Mouse (Mus musculus) embryonic facial prominence, embryonic 13.5 days (tissue): ENCODE results near the gene C130060K24Rik. TPM values are rescaled to one million over a fixed set of nuclear protein-coding genes. Genes with fewer than 3 reads are reported as not detected.

ENCODE experiments used
- ATAC-seq: fragments of 200-750 bp; cut with Nextera tagmentation; 2 replicates; pipeline ENCODE4 v1.8.0; 2017; ENCODE audit warnings: low read depth; ENCODE audit not compliant: insufficient number of reproducible peaks, insufficient read depth, low FRiP score, low TSS enrichment
- H3K27ac ChIP-seq: fragments of 300-500 bp; sonication (generic); 2 replicates; pipeline ENCODE4 v1.5.1; 2015; ENCODE audit warnings: moderate library complexity, mild to moderate bottlenecking, inconsistent platforms
- H3K27me3 ChIP-seq: fragments of 300-500 bp; sonication (generic); 2 replicates; pipeline ENCODE4 v1.6.1; 2015; ENCODE audit warnings: mild to moderate bottlenecking, inconsistent platforms
- H3K36me3 ChIP-seq: fragments of 300-500 bp; sonication (generic); 2 replicates; pipeline ENCODE4 v1.6.1; 2015; ENCODE audit warnings: mild to moderate bottlenecking, inconsistent platforms
- H3K4me1 ChIP-seq: fragments of 300-500 bp; sonication (generic); 2 replicates; pipeline ENCODE4 v1.6.1; 2015; ENCODE audit warnings: inconsistent platforms
- H3K4me2 ChIP-seq: fragments of 300-500 bp; sonication (generic); 2 replicates; pipeline ENCODE4 v1.6.1; 2015; ENCODE audit warnings: moderate library complexity, mild to moderate bottlenecking, inconsistent platforms
- H3K4me3 ChIP-seq: fragments of 300-500 bp; sonication (generic); 2 replicates; pipeline ENCODE4 v1.5.1; 2015; ENCODE audit warnings: mild to moderate bottlenecking, inconsistent platforms
- H3K9ac ChIP-seq: fragments of 300-500 bp; sonication (generic); 2 replicates; pipeline ENCODE4 v1.6.1; 2015; ENCODE audit warnings: mild to moderate bottlenecking, inconsistent platforms
- H3K9me3 ChIP-seq: fragments of 300-500 bp; sonication (generic); 2 replicates; pipeline ENCODE4 v1.6.1; 2016; ENCODE audit warnings: inconsistent platforms
- WGBS: fragments of 180-500 bp; shearing (Covaris S2); methylation state at CpG from one replicate; pipeline ENCODE4 v1.1.7; 2015; ENCODE audit warnings: mixed read lengths; 5-methylcytosine and 5-hydroxymethylcytosine counted together
- polyA plus RNA-seq: library from polyadenylated mRNA; unstranded; fragments of >200 nt; fragmentation: Nextera tagmentation; extraction: Ambion mirVana; gene quantifications from 2 replicates; pipeline ENCODE4 v1.2.1, GENCODE M21; 2015

Gene C130060K24Rik
- 0.13 TPM in 1 of 2 replicates, not detected in the other for polyA plus RNA-seq

DNA sequence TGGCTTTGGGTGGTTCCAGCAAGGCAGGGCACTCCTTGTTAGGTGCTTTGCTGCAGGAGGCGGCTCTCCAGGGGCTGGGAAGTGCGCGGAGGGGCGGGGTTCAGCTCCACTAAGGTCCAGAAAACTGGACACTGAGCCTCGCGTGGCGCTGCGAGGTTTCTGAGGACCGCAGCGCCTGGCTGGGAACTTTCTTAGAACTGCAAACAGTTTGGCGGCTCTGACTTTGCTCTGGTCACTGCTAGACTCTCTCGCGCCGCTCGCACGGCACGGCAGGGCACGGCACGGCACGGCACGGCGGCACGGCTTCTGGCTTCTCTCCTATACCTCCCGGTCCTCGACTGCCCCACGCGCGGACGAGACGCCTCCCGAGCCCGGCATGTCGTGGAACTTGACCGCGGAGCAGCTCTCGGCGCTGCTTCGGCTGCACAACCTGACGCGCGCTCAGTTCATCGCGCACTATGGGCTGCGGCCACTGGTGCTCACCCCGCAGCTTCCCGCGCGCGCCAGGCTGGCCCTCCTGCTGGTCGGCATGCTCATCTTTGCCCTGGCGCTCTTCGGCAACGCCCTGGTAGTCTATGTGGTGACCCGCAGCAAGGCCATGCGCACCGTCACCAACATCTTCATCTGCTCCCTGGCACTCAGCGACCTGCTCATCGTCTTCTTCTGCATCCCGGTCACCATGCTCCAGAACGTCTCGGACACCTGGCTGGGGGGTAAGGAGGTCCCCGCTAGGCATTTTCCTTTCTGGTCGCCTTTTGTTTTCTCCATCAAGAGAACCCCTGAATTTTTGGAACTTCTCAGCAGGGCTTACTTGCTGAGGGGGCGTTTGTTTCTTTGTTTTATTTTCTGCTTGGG lies at the start of gene C130060K24Rik:
Gene C130060K24Rik, plus strand, starts transcription at position 188 of the 855 bp plus-strand sequence.
- peak; percentile 48; the same call in 1 of the 2 replicates for ATAC-seq
- Histone ChIP-seq H3K27me3 (peaks cover 35% of the 10 kb centered on the region), H3K4me3 (peak within 1 kb of the TSS; percentile 56), H3K9ac (peak within 1 kb of the TSS; percentile 71), H3K4me2 (peak within 1 kb of the TSS; percentile 95), H3K36me3 (no peaks in the 10 kb centered on the region), H3K27ac (no peak within 1 kb of the TSS), H3K4me1 (peaks cover 4% of the 10 kb centered on the region; the same call in 1 of the 2 replicates), H3K9me3 (no peaks in the 10 kb centered on the region)
- WGBS = under 1% methylated on average over 64 of the region's 64 CpGs

DNA sequence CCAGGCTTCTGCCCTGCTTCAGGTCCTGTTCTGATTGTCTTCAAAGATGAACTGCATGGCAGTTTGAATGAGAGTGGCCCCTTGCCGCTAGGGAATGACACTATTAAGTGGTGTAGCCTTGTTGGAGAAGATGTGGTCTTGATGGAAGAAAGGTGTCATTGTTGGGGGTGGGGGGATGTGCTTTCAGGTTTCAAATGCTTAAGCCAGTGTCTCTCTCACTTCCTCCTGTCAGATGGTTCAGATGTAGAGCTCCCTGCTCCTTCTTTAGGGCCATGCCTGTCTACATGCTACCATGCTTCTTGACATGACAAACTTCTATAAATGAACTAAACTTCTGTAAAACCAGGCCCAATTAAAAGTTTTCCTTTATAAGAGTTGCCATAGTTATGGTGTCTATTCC lies 46.7 kb upstream of the C130060K24Rik start:
- WGBS = 76% methylated on average over 1 of the region's 1 CpGs
- Histone ChIP-seq H3K4me1 (no peaks in the 10 kb centered on the region), H3K4me2 (no peak overlapping the region), H3K4me3 (no peak overlapping the region), H3K27me3 (no peaks in the 10 kb centered on the region), H3K27ac (no peak overlapping the region), H3K9ac (no peak overlapping the region), H3K36me3 (no peaks in the 10 kb centered on the region), H3K9me3 (no peaks in the 10 kb centered on the region)
- no peak for ATAC-seq

DNA sequence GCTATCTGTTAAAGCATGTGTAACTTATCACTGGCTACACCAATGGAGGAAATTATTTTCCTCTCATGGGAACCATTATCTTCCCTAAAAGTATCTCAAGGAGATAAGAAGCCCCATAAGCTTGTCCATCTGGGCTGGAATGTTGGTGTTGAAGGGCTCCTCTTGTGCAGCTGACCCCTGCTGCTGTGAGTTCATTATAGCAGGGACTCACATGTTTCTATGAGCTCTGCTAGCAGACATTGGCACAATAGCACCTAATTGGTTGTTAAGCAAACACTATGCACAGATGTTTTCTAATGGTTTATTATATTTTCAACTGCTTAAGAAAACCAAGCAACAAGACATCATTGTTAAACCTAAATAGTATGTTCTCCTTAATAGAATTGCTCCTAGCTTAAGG lies 41.5 kb upstream of the C130060K24Rik start:
- Histone ChIP-seq H3K9me3 (no peaks in the 10 kb centered on the region), H3K4me3 (no peak overlapping the region), H3K9ac (no peak overlapping the region), H3K36me3 (no peaks in the 10 kb centered on the region), H3K27ac (no peak overlapping the region), H3K27me3 (no peaks in the 10 kb centered on the region), H3K4me2 (no peak overlapping the region), H3K4me1 (no peaks in the 10 kb centered on the region)
- ATAC-seq = no peak

GRCm38 (mm10) chr6:65341360-65341759 lies 39.5 kb upstream of the C130060K24Rik start:
- Histone ChIP-seq H3K4me1 (no peaks in the 10 kb centered on the region), H3K27ac (no peak overlapping the region), H3K36me3 (no peaks in the 10 kb centered on the region), H3K4me2 (no peak overlapping the region), H3K9me3 (no peaks in the 10 kb centered on the region), H3K9ac (no peak overlapping the region), H3K4me3 (no peak overlapping the region), H3K27me3 (no peaks in the 10 kb centered on the region)
- ATAC-seq = no peak
- 70% methylated on average over 4 of the region's 4 CpGs for WGBS

- H3K27me3 ChIP-seq = no peaks in the 10 kb centered on the region
- no peaks in the 10 kb centered on the region for H3K36me3 ChIP-seq
- no peaks in the 10 kb centered on the region for H3K9me3 ChIP-seq
- 54% methylated on average over 8 of the region's 8 CpGs for WGBS
- H3K9ac ChIP-seq = no peak overlapping the region
- H3K4me1 ChIP-seq = no peaks in the 10 kb centered on the region
- no peak for ATAC-seq
- no peak overlapping the region for H3K27ac ChIP-seq
- H3K4me3 ChIP-seq = no peak overlapping the region
- no peak overlapping the region for H3K4me2 ChIP-seq
Measured at GRCm38 (mm10) chr6:65347736-65348135, 33.2 kb upstream of the C130060K24Rik start.

GRCm38 (mm10) chr6:65348255-65348654 lies 32.6 kb upstream of the C130060K24Rik start:
- ATAC-seq = no peak
- H3K4me2 ChIP-seq = no peak overlapping the region
- H3K27me3 ChIP-seq = no peaks in the 10 kb centered on the region
- no peak overlapping the region for H3K9ac ChIP-seq
- no peaks in the 10 kb centered on the region for H3K4me1 ChIP-seq
- H3K27ac ChIP-seq = no peak overlapping the region
- no peak overlapping the region for H3K4me3 ChIP-seq
- no peaks in the 10 kb centered on the region for H3K36me3 ChIP-seq
- H3K9me3 ChIP-seq = no peaks in the 10 kb centered on the region
- 23% methylated on average over 5 of the region's 5 CpGs for WGBS

- Histone ChIP-seq H3K27ac (no peak overlapping the region), H3K9me3 (no peaks in the 10 kb centered on the region), H3K4me2 (no peak overlapping the region), H3K27me3 (no peaks in the 10 kb centered on the region), H3K4me3 (no peak overlapping the region), H3K9ac (no peak overlapping the region), H3K36me3 (no peaks in the 10 kb centered on the region), H3K4me1 (no peaks in the 10 kb centered on the region)
- WGBS = 76% methylated on average over 4 of the region's 4 CpGs
- ATAC-seq = no peak
Measured at GRCm38 (mm10) chr6:65351622-65352021, 29.3 kb upstream of the C130060K24Rik start.

- no peak overlapping the region for H3K27ac ChIP-seq
- H3K4me2 ChIP-seq = no peak overlapping the region
- no peak overlapping the region for H3K4me3 ChIP-seq
- no peaks in the 10 kb centered on the region for H3K9me3 ChIP-seq
- no peak overlapping the region for H3K9ac ChIP-seq
- no peaks in the 10 kb centered on the region for H3K36me3 ChIP-seq
- 64% methylated on average over 2 of the region's 2 CpGs for WGBS
- H3K27me3 ChIP-seq = peaks cover 21% of the 10 kb centered on the region
- no peak for ATAC-seq
- no peaks in the 10 kb centered on the region for H3K4me1 ChIP-seq
Measured at GRCm38 (mm10) chr6:65375918-65376317, 5.0 kb upstream of the C130060K24Rik start.

- H3K27me3 ChIP-seq = no peaks in the 10 kb centered on the region
- no peak overlapping the region for H3K9ac ChIP-seq
- H3K27ac ChIP-seq = no peak overlapping the region
- 86% methylated on average over 1 of the region's 1 CpGs for WGBS
- no peaks in the 10 kb centered on the region for H3K36me3 ChIP-seq
- H3K4me3 ChIP-seq = no peak overlapping the region
- no peaks in the 10 kb centered on the region for H3K9me3 ChIP-seq
- no peak for ATAC-seq
- no peaks in the 10 kb centered on the region for H3K4me1 ChIP-seq
- no peak overlapping the region for H3K4me2 ChIP-seq
Measured at GRCm38 (mm10) chr6:65421888-65422287, 41.0 kb downstream of the C130060K24Rik start.

GRCm38 (mm10) chr6:65427065-65427464 lies 46.2 kb downstream of the C130060K24Rik start:
- Histone ChIP-seq H3K36me3 (no peaks in the 10 kb centered on the region), H3K27ac (no peak overlapping the region), H3K4me3 (no peak overlapping the region), H3K9me3 (no peaks in the 10 kb centered on the region), H3K4me1 (no peaks in the 10 kb centered on the region), H3K4me2 (no peak overlapping the region), H3K9ac (no peak overlapping the region), H3K27me3 (no peaks in the 10 kb centered on the region)
- no peak for ATAC-seq
- WGBS = 65% methylated on average over 8 of the region's 8 CpGs

GRCm38 (mm10) chr6:65433159-65433558 lies 52.3 kb downstream of the C130060K24Rik start:
- H3K9ac ChIP-seq = no peak overlapping the region
- ATAC-seq = no peak
- H3K27ac ChIP-seq = no peak overlapping the region
- 82% methylated on average over 5 of the region's 5 CpGs for WGBS
- no peak overlapping the region for H3K4me2 ChIP-seq
- H3K27me3 ChIP-seq = no peaks in the 10 kb centered on the region
- no peak overlapping the region for H3K4me3 ChIP-seq
- no peaks in the 10 kb centered on the region for H3K9me3 ChIP-seq
- H3K36me3 ChIP-seq = no peaks in the 10 kb centered on the region
- no peaks in the 10 kb centered on the region for H3K4me1 ChIP-seq

- no peak for ATAC-seq
Measured at GRCm38 (mm10) chr6:65453465-65453864, 72.6 kb downstream of the C130060K24Rik start.

More at GRCm38 (mm10) chr6:65453465-65453864, 72.6 kb downstream of the C130060K24Rik start:
- Histone ChIP-seq H3K27me3 (no peaks in the 10 kb centered on the region), H3K36me3 (no peaks in the 10 kb centered on the region), H3K9ac (no peak overlapping the region), H3K4me2 (no peak overlapping the region), H3K4me1 (no peaks in the 10 kb centered on the region), H3K27ac (no peak overlapping the region), H3K9me3 (no peaks in the 10 kb centered on the region), H3K4me3 (no peak overlapping the region)
